Mouse (Mus musculus) layer of hippocampus, postnatal 25 days (tissue): ENCODE data around the gene Mynn. TPM values are rescaled to one million over a fixed set of nuclear protein-coding genes. Genes with fewer than 3 reads are reported as not detected.

Experiments used
- DNase-seq, 2 experiments: peaks; one replicate each; pipeline ENCODE4 v3.0.0; 2022; ENCODE audit warnings: mixed read lengths in 2 of 2, low spot score in 1 of 2; ENCODE audit errors: extremely low spot score in 1 of 2
- total RNA-seq, 2 experiments: library from RNA; stranded (reverse); gene quantifications; 2 replicates each; pipeline ENCODE4 v1.2.3; 2021

Mynn gene
- total RNA-seq, 2 experiments from 2014 or later = 17.8 to 18.9 TPM

DNA sequence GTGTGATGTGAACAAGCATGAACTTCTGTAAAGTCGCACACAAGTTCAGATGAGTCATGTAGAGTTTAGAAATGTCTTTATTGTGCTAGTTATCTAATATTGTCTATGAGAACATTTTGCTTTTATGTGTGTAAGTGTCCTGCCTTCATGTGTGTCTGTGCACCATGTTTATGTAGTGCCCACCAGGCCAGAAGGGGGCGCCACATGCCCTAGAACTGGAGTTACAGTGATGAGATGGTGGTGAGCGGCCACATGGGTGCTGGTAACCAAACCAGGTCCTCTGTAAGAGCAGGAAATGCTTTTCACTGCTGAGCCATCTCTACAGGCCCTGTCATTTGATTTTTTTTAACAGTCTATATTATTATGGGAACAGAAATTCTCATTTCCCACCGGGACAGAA lies 33.8 kb downstream of the Mynn start:
- no peak for DNase-seq

GRCm38 (mm10) chr3:30644207-30644606 lies 42.3 kb downstream of the Mynn start, which contains the start of gene Lrriq4:
Lrriq4 (plus strand) TSS chr3:30644507.
- DNase-seq = no peak

DNA sequence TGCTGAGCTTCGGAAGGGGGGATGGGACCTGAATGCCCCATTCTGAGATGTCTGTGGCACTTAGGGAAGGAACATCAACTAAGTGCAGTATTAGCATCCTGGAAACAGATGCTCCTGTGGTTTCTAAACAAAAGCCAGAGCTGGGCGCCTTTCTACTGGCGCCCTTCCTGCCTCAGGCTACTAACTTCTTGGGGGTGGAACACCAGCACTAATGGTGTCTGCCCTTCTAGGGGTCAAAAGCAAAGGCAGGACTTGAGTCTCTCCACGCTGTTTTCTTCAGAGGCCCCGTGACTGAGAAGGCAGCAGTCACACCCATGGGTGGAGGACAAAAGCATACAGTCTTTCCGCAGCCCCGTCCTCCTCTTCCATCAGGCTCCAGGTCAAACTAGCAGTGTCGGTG lies 44.9 kb downstream of the Mynn start:
- DNase-seq = no peak

DNA sequence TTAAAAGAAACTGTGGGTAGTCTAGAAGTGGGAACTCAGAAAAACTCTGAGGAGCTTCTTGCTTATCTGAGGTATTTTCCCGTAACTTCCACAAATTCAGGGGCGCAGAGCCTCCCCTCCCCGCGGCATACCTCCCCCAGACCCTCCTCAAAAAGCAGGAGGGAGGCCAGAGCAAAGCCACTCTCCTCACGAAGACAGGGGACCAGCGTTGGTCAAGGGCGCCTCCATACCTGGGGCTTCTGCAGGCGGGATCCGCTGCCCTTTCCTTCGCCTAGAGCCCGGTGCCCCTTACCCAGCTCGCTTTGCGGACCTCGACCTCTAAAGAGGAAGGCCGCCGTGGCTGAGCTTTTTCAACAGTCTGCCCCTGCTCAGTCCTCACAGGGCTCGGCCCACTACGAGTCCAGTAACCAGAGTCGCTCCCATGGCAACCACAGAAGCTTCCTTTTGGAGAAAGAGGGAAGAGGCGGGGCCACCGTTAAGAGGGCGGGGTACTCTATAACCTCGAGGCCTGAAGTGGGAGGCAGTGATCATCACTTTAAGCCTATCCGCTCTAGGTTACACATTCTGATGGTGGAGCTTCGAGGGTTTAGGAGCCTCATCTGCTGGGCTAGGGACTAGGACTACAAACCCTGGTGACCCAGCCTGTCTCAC lies 45.7 kb downstream of the Mynn start, which contains the start of gene Lrrc34:
Lrrc34 (minus strand) TSS at position 430 of the 651 bp plus-strand sequence.
- no peak for DNase-seq

DNA sequence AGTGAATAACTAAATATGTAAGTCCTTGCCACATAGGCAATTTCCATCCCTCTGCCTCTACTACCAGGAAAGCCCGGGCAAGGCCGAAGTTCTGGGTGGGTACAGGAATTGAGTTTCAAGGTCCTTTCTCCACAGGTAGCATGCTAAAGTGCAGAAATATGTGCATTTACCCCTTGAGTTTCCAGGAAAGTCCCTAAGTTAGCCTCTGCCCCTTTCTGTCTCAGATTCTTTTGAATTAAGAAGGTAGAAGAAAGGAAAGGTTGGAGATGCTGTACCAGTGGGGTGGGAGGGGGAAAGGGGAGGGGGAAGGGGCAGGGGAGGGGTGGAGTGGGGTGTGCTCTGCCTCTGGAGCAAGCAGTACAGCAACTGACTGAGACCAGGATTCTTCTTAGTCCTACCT lies 46.6 kb downstream of the Mynn start:
- no peak for DNase-seq

- DNase-seq = no peak
These were observed 48.4 kb downstream of the Mynn start for GRCm38 (mm10) chr3:30650062-30650841.

DNA sequence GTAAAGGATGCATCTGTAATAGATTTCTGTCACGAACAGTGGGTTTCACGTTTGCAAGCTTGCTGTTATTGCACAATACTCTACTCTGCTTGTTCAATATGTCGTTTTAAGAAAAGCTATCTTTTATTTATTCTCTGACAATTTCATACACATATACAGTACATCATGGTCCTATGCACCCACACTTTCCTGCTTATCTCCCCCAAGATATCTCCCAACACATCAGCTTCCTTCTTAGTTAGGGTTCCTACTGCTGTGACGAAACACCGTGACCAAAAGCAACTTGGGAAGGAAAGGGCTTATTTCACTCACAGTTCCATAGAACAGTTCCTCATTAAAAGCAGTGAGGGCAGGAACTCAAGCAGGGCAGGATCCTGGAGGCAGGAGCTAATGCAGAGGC lies 54.1 kb downstream of the Mynn start:
- no peak for DNase-seq

GRCm38 (mm10) chr3:30658486-30658885 lies 56.6 kb downstream of the Mynn start:
- DNase-seq = no peak

Other genes starting within 250 kb of the Mynn start
- gene Mecom, start 54.1 kb upstream of the Mynn start, total RNA-seq = 1 to 10 TPM; 2.8 to 3.9 TPM
- under 1 TPM; 0.49 to 0.79 TPM for gene Actrt3, start 2.1 kb upstream of the Mynn start, total RNA-seq
- gene Lrriq4, start 42.4 kb downstream of the Mynn start, total RNA-seq = not detected
- not detected for gene Lrrc34, start 45.8 kb downstream of the Mynn start, total RNA-seq
- gene Lrrc31, start 97.8 kb downstream of the Mynn start, total RNA-seq = not detected
- gene Samd7, start 144.2 kb downstream of the Mynn start, total RNA-seq = not detected
- 10 to 100 TPM; 96.2 to 98.3 TPM for gene Sec62, start 190.8 kb downstream of the Mynn start, total RNA-seq